Mouse (Mus musculus) CH12.LX (cell line): ENCODE measurements around the gene Retreg3. TPM values are rescaled to one million over a fixed set of nuclear protein-coding genes. Genes with fewer than 3 reads are reported as not detected.
"Not testable (repeated sequence)": the region's sequence is repeated elsewhere in the genome, so short reads cannot be mapped to it uniquely, and the experiment has no call there.

ENCODE experiments used
- DNase-seq: peaks from one replicate; pipeline ENCODE4 v3.0.0-alpha.2; 2013; ENCODE audit errors: extremely low read depth
- H3K27ac ChIP-seq: 2 replicates; pipeline ENCODE4 v1.5.1; 2012; ENCODE audit warnings: low read depth, mild to moderate bottlenecking, control low read depth, moderate library complexity; ENCODE audit not compliant: insufficient read depth
- H3K27me3 ChIP-seq: replicated peaks from 2 replicates; pipeline ENCODE3; 2012; ENCODE audit warnings: inconsistent platforms
- H3K36me3 ChIP-seq, 2 experiments: replicated peaks in 1 of 2; 2 replicates each; pipeline versions ENCODE3 to v1.6.1; 2012; ENCODE audit warnings: inconsistent platforms in 1 of 2, low read length in 1 of 2, mild to moderate bottlenecking in 1 of 2, mixed read lengths in 1 of 2, moderate library complexity in 1 of 2; ENCODE audit not compliant: control insufficient read depth in 1 of 2, insufficient read depth in 1 of 2
- H3K4me1 ChIP-seq, 2 experiments: 2 replicates each; pipeline ENCODE4 v1.6.1; 2012; ENCODE audit warnings: inconsistent platforms in 1 of 2, moderate library complexity in 1 of 2; ENCODE audit not compliant: insufficient read depth in 2 of 2, control insufficient read depth in 1 of 2
- H3K4me2 ChIP-seq: 2 replicates; pipeline ENCODE4 v1.6.1; 2012; ENCODE audit warnings: low read depth, mild to moderate bottlenecking, control low read depth; ENCODE audit not compliant: poor library complexity, insufficient read depth, severe bottlenecking
- H3K4me3 ChIP-seq, 3 experiments: fragments of 150-350 bp in 1 of 3; sonication (generic) in 1 of 3; replicated peaks in 1 of 3; 2 replicates each; pipeline versions ENCODE3 to v1.5.1; 2011 to 2012; ENCODE audit warnings: low read depth in 2 of 3, low read length in 2 of 3, mild to moderate bottlenecking in 2 of 3, moderate library complexity in 2 of 3, control low read depth in 1 of 3, improper control_type of control experiment in 1 of 3, inconsistent platforms in 1 of 3, mixed read lengths in 1 of 3; ENCODE audit not compliant: poor library complexity in 1 of 3
- H3K79me2 ChIP-seq: replicated peaks from 2 replicates; pipeline ENCODE4 v1.6.1; 2012; ENCODE audit warnings: mild to moderate bottlenecking, moderate library complexity; ENCODE audit not compliant: control insufficient read depth, poor library complexity, insufficient read depth, severe bottlenecking; ENCODE audit errors: extremely low read depth
- H3K9ac ChIP-seq: 2 replicates; pipeline ENCODE4 v1.6.1; 2012; ENCODE audit warnings: low read depth, mild to moderate bottlenecking, control low read depth, moderate library complexity; ENCODE audit not compliant: insufficient read depth
- H3K9me3 ChIP-seq: replicated peaks from 2 replicates; pipeline ENCODE3; 2012; ENCODE audit warnings: low read length, inconsistent platforms, mixed read lengths
- CHD2 ChIP-seq: IDR thresholded peaks from 2 replicates; pipeline ENCODE4 v1.6.1; 2011; ENCODE audit warnings: low read length, improper control_type of control experiment
- KAT2A ChIP-seq: IDR thresholded peaks from 2 replicates; pipeline ENCODE4 v1.6.1; 2012; ENCODE audit warnings: low read length, improper control_type of control experiment, inconsistent platforms; ENCODE audit not compliant: insufficient replicate concordance
- MXI1 ChIP-seq: IDR thresholded peaks from 2 replicates; pipeline ENCODE4 v1.6.1; 2011; ENCODE audit warnings: mild to moderate bottlenecking, low read depth, low read length, improper control_type of control experiment
- MYC ChIP-seq: IDR thresholded peaks from 2 replicates; pipeline ENCODE4 v1.6.1; 2011; ENCODE audit warnings: low read depth, mild to moderate bottlenecking, improper control_type of control experiment, low read length
- POLR2AphosphoS2 ChIP-seq: IDR thresholded peaks from 2 replicates; pipeline ENCODE4 v1.6.1; 2011; ENCODE audit warnings: low read depth, low read length, improper control_type of control experiment
- SMC3 ChIP-seq: IDR thresholded peaks from 2 replicates; pipeline ENCODE4 v1.6.1; 2011; ENCODE audit warnings: low read depth, low read length, improper control_type of control experiment
- TCF12 ChIP-seq: IDR thresholded peaks from 2 replicates; pipeline ENCODE4 v1.6.1; 2014; ENCODE audit warnings: low read depth, mild to moderate bottlenecking, inconsistent platforms, low read length, improper control_type of control experiment
- ZMIZ1 ChIP-seq: IDR thresholded peaks from 2 replicates; pipeline ENCODE4 v1.6.1; 2012; ENCODE audit warnings: low read depth, mild to moderate bottlenecking, inconsistent platforms, low read length, improper control_type of control experiment
- ZNF384 ChIP-seq: IDR thresholded peaks from 2 replicates; pipeline ENCODE4 v1.6.1; 2012; ENCODE audit warnings: low read depth, low read length, improper control_type of control experiment, inconsistent platforms
- dilution Hi-C: fragments of 300-500 bp; cut with MboI; formaldehyde crosslinking; loops from 2 replicates; pipeline ENCODE4 v1.14.3; 2020; ENCODE audit warnings: low sequenced_read_pairs; ENCODE audit not compliant: extremely low pct_unique_long_range_greater_than_20kb, extremely low pct_ligation_motif_present
- in situ Hi-C: fragments of 300-500 bp; cut with MboI; formaldehyde crosslinking; loops from 3 replicates; pipeline ENCODE4 v1.14.3; 2019; ENCODE audit warnings: low sequenced_read_pairs, low pct_ligation_motif_present, low pct_unique_long_range_greater_than_20kb, mixed read lengths
- polyA plus RNA-seq: library from polyadenylated mRNA; unstranded; fragments of >175 nt; gene quantifications from 2 replicates; pipeline ENCODE4 v1.2.1, GENCODE M21; 2012; ENCODE audit warnings: low read depth; ENCODE audit not compliant: insufficient read length
- total RNA-seq, 2 experiments: library from RNA; depleted of rRNA; stranded (reverse); fragments of 300-350 nt in 1 of 2; fragments of >200 nt in 1 of 2; gene quantifications; 2 replicates each; pipeline ENCODE4 v1.2.3; 2012 to 2014

The Retreg3 gene
- total and polyA plus RNA-seq, 3 experiments, result 48.2 to 55.9 (median 54.3) TPM

DNA sequence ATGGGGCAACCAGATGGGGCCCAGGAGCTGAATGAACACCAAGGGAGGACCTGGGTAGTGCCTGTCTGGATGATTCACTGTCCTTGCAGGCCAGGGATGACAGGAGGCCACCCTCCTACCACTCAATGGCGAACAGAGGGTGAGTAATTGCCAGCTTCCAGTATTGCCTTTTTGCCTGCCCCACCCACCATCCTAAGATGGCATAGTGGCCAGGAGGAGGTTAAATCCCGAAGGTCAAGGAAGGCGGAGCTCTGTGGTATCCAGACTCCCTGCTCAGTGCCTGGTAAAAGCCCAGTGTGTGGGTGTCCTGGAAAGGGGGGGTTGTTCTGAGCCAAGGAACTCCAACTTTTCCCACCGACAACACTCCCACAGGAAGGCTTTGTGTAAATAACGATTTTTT lies 42.6 kb upstream of the Retreg3 start:
- no peak for TF ChIP-seq TCF12
- no peak overlapping the region for H3K27ac ChIP-seq
- no peak overlapping the region for H3K4me3 ChIP-seq
- H3K36me3 ChIP-seq, result peaks cover 61 to 88% of the 10 kb centered on the region in 2 experiments
- no peak overlapping the region for H3K4me2 ChIP-seq
- in situ Hi-C loops, result no loop called here
- no peaks in the 10 kb centered on the region for H3K79me2 ChIP-seq
- H3K9ac ChIP-seq, result no peak overlapping the region
- H3K9me3 ChIP-seq, result no peaks in the 10 kb centered on the region
- peaks cover 1 to 5% of the 10 kb centered on the region in 2 experiments; a peak in 2 of 4 replicates for H3K4me1 ChIP-seq
- no peaks in the 10 kb centered on the region for H3K27me3 ChIP-seq
- dilution Hi-C loops, result no loop called here
- no peak for DNase-seq

DNA sequence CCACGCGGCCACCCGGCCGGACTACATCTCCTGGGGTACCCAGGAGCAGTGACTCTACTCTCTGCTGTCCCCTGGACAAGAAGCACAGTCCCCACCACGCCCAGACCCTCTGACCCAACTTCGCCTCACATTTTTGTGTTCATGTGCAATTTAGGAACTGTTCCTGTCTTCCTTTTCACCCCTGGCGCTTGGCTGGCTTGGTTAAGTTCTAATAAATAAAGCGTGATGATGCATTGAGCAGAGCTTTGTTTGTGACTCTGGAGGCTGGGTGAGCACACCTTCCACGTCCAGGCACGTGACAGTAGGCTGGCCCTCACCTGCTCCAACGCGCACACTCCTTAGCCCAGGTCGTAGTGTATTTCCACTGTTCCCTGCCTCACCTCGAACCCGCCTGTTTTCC lies 41.9 kb upstream of the Retreg3 start:
- Histone ChIP-seq H3K27me3 (no peaks in the 10 kb centered on the region), H3K9me3 (no peaks in the 10 kb centered on the region), H3K36me3 (peaks cover 54 to 81% of the 10 kb centered on the region in 2 experiments), H3K27ac (no peak overlapping the region), H3K4me1 (peaks cover 6 to 11% of the 10 kb centered on the region in 2 experiments), H3K9ac (no peak overlapping the region), H3K4me2 (no peak overlapping the region), H3K79me2 (no peaks in the 10 kb centered on the region), H3K4me3 (no peak overlapping the region)
- no peak for DNase-seq
- no peak for TF ChIP-seq ZNF384
- no peak for TF ChIP-seq KAT2A
- no peak for TF ChIP-seq MXI1
- TF ChIP-seq ZMIZ1, result no peak
- TF ChIP-seq SMC3, result no peak
- no peak for TF ChIP-seq MYC
- TF ChIP-seq TCF12, result no peak
- TF ChIP-seq POLR2AphosphoS2, result no peak
- no peak for TF ChIP-seq CHD2
- dilution Hi-C loops (no loop called here), in situ Hi-C loops (no loop called here)

DNA sequence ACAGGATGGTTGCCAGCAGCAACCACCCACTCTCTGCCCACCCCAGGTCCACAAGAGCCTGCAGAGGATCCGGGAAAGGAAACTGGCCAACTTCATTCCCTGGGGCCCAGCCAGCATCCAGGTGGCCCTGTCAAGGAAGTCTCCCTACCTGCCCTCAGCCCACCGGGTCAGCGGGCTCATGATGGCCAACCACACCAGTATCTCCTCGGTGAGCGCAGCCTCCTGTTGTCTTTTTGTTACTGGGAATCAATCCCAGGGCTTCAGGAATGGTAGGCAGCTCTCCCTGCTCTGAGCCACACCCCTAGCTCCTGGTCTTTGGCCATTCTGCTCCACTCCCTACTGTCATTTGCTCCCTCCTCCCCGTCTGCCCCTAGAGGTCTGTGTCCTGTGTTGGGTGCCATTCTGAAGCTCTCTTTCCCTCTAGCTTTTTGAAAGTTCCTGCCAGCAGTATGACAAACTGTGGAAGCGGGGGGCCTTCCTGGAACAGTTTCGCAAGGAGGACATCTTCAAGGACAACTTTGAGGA lies 41.4 kb upstream of the Retreg3 start:
- H3K9me3 ChIP-seq, H3K4me2 ChIP-seq, dilution Hi-C loops, H3K27me3 ChIP-seq, H3K4me3 ChIP-seq, DNase-seq, in situ Hi-C loops, H3K27ac ChIP-seq, H3K79me2 ChIP-seq, H3K9ac ChIP-seq: not testable (repeated sequence)
- H3K36me3 ChIP-seq, result peaks cover 49 to 76% of the 10 kb centered on the region in 2 experiments
- peaks cover 6 to 16% of the 10 kb centered on the region in 2 experiments for H3K4me1 ChIP-seq

DNA sequence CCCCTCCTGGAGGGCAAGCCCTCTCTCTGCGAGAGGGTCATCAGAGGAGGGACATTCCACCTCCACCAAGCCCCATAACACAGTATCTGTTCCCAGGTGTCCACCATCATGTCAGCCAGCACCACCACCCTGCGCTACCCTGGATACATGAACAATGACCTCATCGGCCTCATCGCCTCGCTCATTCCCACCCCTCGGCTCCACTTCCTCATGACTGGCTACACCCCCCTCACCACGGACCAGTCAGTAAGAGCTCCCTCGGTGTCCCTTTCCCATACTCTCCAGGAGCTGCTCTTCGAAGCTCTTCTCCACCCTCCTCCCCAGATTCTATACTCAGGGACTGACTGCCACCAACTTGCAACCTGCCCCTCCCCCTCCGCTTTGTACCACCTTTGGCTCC lies 40.5 kb upstream of the Retreg3 start:
- H3K9me3 ChIP-seq, H3K4me3 ChIP-seq, DNase-seq, in situ Hi-C loops, dilution Hi-C loops, H3K9ac ChIP-seq, H3K79me2 ChIP-seq, H3K4me2 ChIP-seq, H3K27me3 ChIP-seq, H3K27ac ChIP-seq: not testable (repeated sequence)
- H3K36me3 ChIP-seq, result peaks cover 46 to 69% of the 10 kb centered on the region in 2 experiments
- peaks cover 8 to 22% of the 10 kb centered on the region in 2 experiments for H3K4me1 ChIP-seq
